ENCODE assay signal across 8 mouse cellular contexts in genomic region chr11:80301316-80302045, GRCm38 (mm10). TPM values are rescaled to one million over a fixed set of nuclear protein-coding genes. Genes with fewer than 3 reads are reported as not detected.
DNase-seq lines count a peak whose midpoint lies in the region; ATAC-seq and TF ChIP-seq lines count a peak whose summit lies in the region.

No protein-coding gene starts in this region.

- ATAC-seq in neutrophil, adult 5-6 weeks (ENCODE audit: extremely low read depth, insufficient number of reproducible peaks, low FRiP score, poor library complexity, severe bottlenecking): peak; percentile 20; the same call in 1 of the 2 replicates

- TF ChIP-seq POLR2A in lung, adult 2 months (IDR thresholded peaks at IDR 0.05; ENCODE audit: borderline replicate concordance, extremely low read depth, low read depth, low read length): no peak

- DNase-seq in R1 (ENCODE audit: low read depth, low spot score): peak; percentile 56
- peak; percentile 88 for DNase-seq in embryo, embryonic 11 days
- DNase-seq in heart, adult 8-10 months (ENCODE audit: low spot score): peak; percentile 73
- DNase-seq in kidney, adult 18-20 months: peak; percentile 47
- DNase-seq in lung, adult 2 months: peak; percentile 49
- DNase-seq in urinary bladder, postnatal 36 days (ENCODE audit: low spot score in 2 of 2): peak; percentile 26 to 40

- WGBS in lung, adult 2 months: 1% methylated on average over 53 of the region's 53 CpGs

- TF ChIP-seq CTCF in C2C12 (IDR thresholded peaks at IDR 0.05; ENCODE audit: control insufficient read depth, insufficient read depth, insufficient read length): no peak
- peak; percentile 16; the same call in 1 of the 2 replicates for TF ChIP-seq CTCF in lung, adult 2 months (IDR thresholded peaks at IDR 0.05; ENCODE audit: insufficient read depth, low read length)

- peaks cover 27% of the 10 kb centered on the region for H3K27me3 ChIP-seq in C2C12 (ENCODE audit: control insufficient read depth, insufficient read depth, insufficient read length)

- no peaks in the 10 kb centered on the region for H3K79me3 ChIP-seq in C2C12 (ENCODE audit: low read depth)

- no peaks in the 10 kb centered on the region for H3K79me2 ChIP-seq in C2C12 (ENCODE audit: control insufficient read depth, insufficient read depth)

- H3K36me3 ChIP-seq in C2C12 (ENCODE audit: control insufficient read depth, insufficient read depth): no peaks in the 10 kb centered on the region

- H3ac ChIP-seq in C2C12 (ENCODE audit: control insufficient read depth, insufficient read length, low read depth): peak overlapping the region; percentile 57

- H3K4me1 ChIP-seq in lung, adult 2 months (ENCODE audit: control insufficient read depth, insufficient read depth, low read length): peaks cover 5% of the 10 kb centered on the region; the same call in 1 of the 2 replicates

- H3K4me3 ChIP-seq in C2C12 (ENCODE audit: insufficient read depth, poor library complexity, severe bottlenecking): no peak overlapping the region
- H3K4me3 ChIP-seq in lung, adult 2 months (replicated peaks; ENCODE audit: extremely low read depth, low read depth, low read length): peak overlapping the region; percentile 75

TF ChIP-seq in C2C12, 6 proteins besides CTCF, POLR2A, EP300 and RAD21:
- TF ChIP-seq FOSL1 (IDR thresholded peaks at IDR 0.05; ENCODE audit: insufficient read depth, low read length, poor library complexity, severe bottlenecking) (no peak), USF1 (IDR thresholded peaks at IDR 0.05; ENCODE audit: low read depth) (no peak), MAX (IDR thresholded peaks at IDR 0.05) (no peak), MYOD1 (IDR thresholded peaks at IDR 0.05; ENCODE audit: control insufficient read depth, insufficient read length, low read depth) (no peak), MYOG (IDR thresholded peaks at IDR 0.05; ENCODE audit: control insufficient read depth, extremely low read depth, insufficient read length) (no peak), CEBPB (IDR thresholded peaks at IDR 0.05; ENCODE audit: low read depth) (no peak)

RNA-seq across cellular contexts. Expression of gene Rhbdl3, which starts 0.8 kb away (rescaled TPM):
- 0.22 TPM for polyA plus RNA-seq in C2C12 (2012; fragmentation: generic; extraction: Trizol)
- total RNA-seq in heart, adult 8-10 months (2022): 10 to 100 TPM in 1 of 4 experiments, 1 to 10 TPM in 3; 6.7 to 10.0 (median 7.8) TPM
- polyA plus RNA-seq in lung, adult 2 months (2012; rRNA removed): 2.7 and 2.9 TPM in 2 replicates
- total RNA-seq in neutrophil, adult 5-6 weeks (2017): 0.25 TPM in 1 of 2 replicates, not detected in the other

Comparison
In these comparisons a context has a peak if more than half of its experiments do, and no peak if none do; other contexts are left out.
1. DNase-seq: peak in every context shown above with its lines; median percentile 88 in embryo, embryonic 11 days; 73 in heart, adult 8-10 months; 56 in R1; 49 in lung, adult 2 months; 47 in kidney, adult 18-20 months; 33 in urinary bladder, postnatal 36 days.